Mouse (Mus musculus): Measurements from ENCODE around the gene Gm21987. TPM values are rescaled to one million over a fixed set of nuclear protein-coding genes. Genes with fewer than 3 reads are reported as not detected.

Gene Gm21987
- polyA plus RNA-seq, 1 experiment from 2014 or later, result not detected

GRCm38 (mm10) chr16:38376841-38377249 is 30.0 kb downstream of the Gm21987 start:
- H3K9me3 ChIP-seq (ENCODE audit: control insufficient read depth, low read length), result no peaks in the 10 kb centered on the region
- no peak for DNase-seq (ENCODE audit: low spot score)
- H3K4me1 ChIP-seq (ENCODE audit: control insufficient read depth, insufficient read depth, low read length), result no peaks in the 10 kb centered on the region
- no peak overlapping the region for H3K9ac ChIP-seq (ENCODE audit: low read length)
- H3K36me3 ChIP-seq (ENCODE audit: control insufficient read depth, insufficient read depth, low read length), result no peaks in the 10 kb centered on the region
- no peak overlapping the region for H3K4me3 ChIP-seq (ENCODE audit: low read depth, low read length)
- H3K4me2 ChIP-seq (ENCODE audit: low read depth), result peak overlapping the region; percentile 13; the same call in 1 of the 2 replicates
- no peaks in the 10 kb centered on the region for H3K27me3 ChIP-seq (ENCODE audit: control insufficient read depth, insufficient read depth, low read length)
- H3K27ac ChIP-seq (ENCODE audit: low read depth, low read length), result no peak overlapping the region
- WGBS, result 52% methylated on average over 8 of the region's 8 CpGs
- ATAC-seq (ENCODE audit: insufficient read depth, low FRiP score, low TSS enrichment), result no peak

DNA sequence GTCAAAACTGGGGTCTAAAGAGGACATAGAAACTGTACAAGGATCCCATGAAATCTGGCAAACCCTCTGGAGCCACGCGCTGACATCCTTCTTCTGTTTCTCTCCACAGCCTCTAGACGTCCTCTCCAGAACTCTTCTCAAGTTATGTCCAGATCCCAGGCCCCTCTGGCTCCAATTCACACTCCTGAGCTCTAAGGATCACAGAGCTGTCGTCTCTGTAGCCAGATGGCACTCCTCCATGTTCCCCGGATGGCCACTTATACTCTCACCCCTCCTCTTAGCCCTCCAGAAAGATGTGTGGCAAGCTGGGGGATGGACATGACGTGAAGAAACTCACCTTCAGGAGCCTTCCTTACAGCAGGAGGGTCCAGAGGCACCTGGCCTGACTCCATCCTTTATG is 30.7 kb downstream of the Gm21987 start:
- WGBS, result 81% methylated on average over 6 of the region's 6 CpGs
- ATAC-seq (ENCODE audit: insufficient read depth, low FRiP score, low TSS enrichment), result no peak
- no peak for DNase-seq (ENCODE audit: low spot score)

GRCm38 (mm10) chr16:38378591-38378990 is 31.8 kb downstream of the Gm21987 start:
- H3K4me3 ChIP-seq (ENCODE audit: low read depth, low read length), result no peak overlapping the region
- no peak overlapping the region for H3K9ac ChIP-seq (ENCODE audit: low read length)
- H3K27ac ChIP-seq (ENCODE audit: low read depth, low read length), result no peak overlapping the region
- H3K9me3 ChIP-seq (ENCODE audit: control insufficient read depth, low read length), result no peaks in the 10 kb centered on the region
- 64% methylated on average over 6 of the region's 6 CpGs for WGBS
- DNase-seq (ENCODE audit: low spot score), result no peak
- no peaks in the 10 kb centered on the region for H3K27me3 ChIP-seq (ENCODE audit: control insufficient read depth, insufficient read depth, low read length)
- no peak overlapping the region for H3K4me2 ChIP-seq (ENCODE audit: low read depth)
- no peak for ATAC-seq (ENCODE audit: insufficient read depth, low FRiP score, low TSS enrichment)
- H3K4me1 ChIP-seq (ENCODE audit: control insufficient read depth, insufficient read depth, low read length), result no peaks in the 10 kb centered on the region
- no peaks in the 10 kb centered on the region for H3K36me3 ChIP-seq (ENCODE audit: control insufficient read depth, insufficient read depth, low read length)

More for the DNA sequence above, 30.7 kb downstream of the Gm21987 start:
- Histone ChIP-seq H3K4me2 (ENCODE audit: low read depth) (no peak overlapping the region), H3K4me3 (ENCODE audit: low read depth, low read length) (no peak overlapping the region), H3K9ac (ENCODE audit: low read length) (no peak overlapping the region), H3K27ac (ENCODE audit: low read depth, low read length) (no peak overlapping the region), H3K4me1 (ENCODE audit: control insufficient read depth, insufficient read depth, low read length) (no peaks in the 10 kb centered on the region), H3K36me3 (ENCODE audit: control insufficient read depth, insufficient read depth, low read length) (no peaks in the 10 kb centered on the region), H3K9me3 (ENCODE audit: control insufficient read depth, low read length) (no peaks in the 10 kb centered on the region), H3K27me3 (ENCODE audit: control insufficient read depth, insufficient read depth, low read length) (no peaks in the 10 kb centered on the region)

DNA sequence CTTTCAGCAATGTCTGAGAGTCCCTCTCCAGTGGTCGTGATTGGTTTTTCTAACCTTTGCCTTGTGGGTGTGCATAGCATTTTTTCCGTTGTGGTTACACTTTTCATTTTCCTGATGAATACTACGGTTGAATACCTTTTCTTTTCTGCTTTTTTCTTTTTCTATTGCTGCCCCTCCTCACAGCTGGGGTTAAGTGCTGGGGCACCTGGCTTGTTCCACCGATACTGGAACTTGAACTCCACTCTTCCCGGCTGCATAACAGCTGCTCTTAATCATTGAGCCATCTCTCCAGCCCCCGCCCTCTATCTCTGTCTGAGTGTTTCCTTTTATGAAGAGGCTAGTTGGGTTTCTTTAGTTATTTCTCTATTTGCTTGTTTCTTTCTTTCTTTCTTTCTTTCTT is 32.2 kb downstream of the Gm21987 start:
- no peak for ATAC-seq (ENCODE audit: insufficient read depth, low FRiP score, low TSS enrichment)

GRCm38 (mm10) chr16:38379493-38379892 is 32.7 kb downstream of the Gm21987 start:
- ATAC-seq (ENCODE audit: insufficient read depth, low FRiP score, low TSS enrichment), result no peak
- WGBS, result 14% methylated on average over 3 of the region's 3 CpGs
- no peak for DNase-seq (ENCODE audit: low spot score)

More for the DNA sequence above, 32.2 kb downstream of the Gm21987 start:
- no peak overlapping the region for H3K4me3 ChIP-seq (ENCODE audit: low read depth, low read length)
- 53% methylated on average over 6 of the region's 6 CpGs for WGBS
- H3K27me3 ChIP-seq (ENCODE audit: control insufficient read depth, insufficient read depth, low read length), result no peaks in the 10 kb centered on the region
- no peaks in the 10 kb centered on the region for H3K9me3 ChIP-seq (ENCODE audit: control insufficient read depth, low read length)
- H3K27ac ChIP-seq (ENCODE audit: low read depth, low read length), result no peak overlapping the region
- no peaks in the 10 kb centered on the region for H3K36me3 ChIP-seq (ENCODE audit: control insufficient read depth, insufficient read depth, low read length)
- no peak overlapping the region for H3K9ac ChIP-seq (ENCODE audit: low read length)
- no peak overlapping the region for H3K4me2 ChIP-seq (ENCODE audit: low read depth)
- H3K4me1 ChIP-seq (ENCODE audit: control insufficient read depth, insufficient read depth, low read length), result no peaks in the 10 kb centered on the region
- DNase-seq (ENCODE audit: low spot score), result no peak

GRCm38 (mm10) chr16:38379926-38380325 is 33.1 kb downstream of the Gm21987 start:
- Histone ChIP-seq H3K4me2 (ENCODE audit: low read depth) (no peak overlapping the region), H3K27me3 (ENCODE audit: control insufficient read depth, insufficient read depth, low read length) (no peaks in the 10 kb centered on the region), H3K27ac (ENCODE audit: low read depth, low read length) (no peak overlapping the region), H3K36me3 (ENCODE audit: control insufficient read depth, insufficient read depth, low read length) (no peaks in the 10 kb centered on the region), H3K4me3 (ENCODE audit: low read depth, low read length) (no peak overlapping the region), H3K4me1 (ENCODE audit: control insufficient read depth, insufficient read depth, low read length) (no peaks in the 10 kb centered on the region), H3K9ac (ENCODE audit: low read length) (no peak overlapping the region), H3K9me3 (ENCODE audit: control insufficient read depth, low read length) (no peaks in the 10 kb centered on the region)
- no peak for ATAC-seq (ENCODE audit: insufficient read depth, low FRiP score, low TSS enrichment)
- WGBS, result 94% methylated on average over 3 of the region's 3 CpGs
- DNase-seq (ENCODE audit: low spot score), result no peak

More at GRCm38 (mm10) chr16:38379493-38379892, 32.7 kb downstream of the Gm21987 start:
- Histone ChIP-seq H3K4me3 (ENCODE audit: low read depth, low read length) (no peak overlapping the region), H3K4me1 (ENCODE audit: control insufficient read depth, insufficient read depth, low read length) (no peaks in the 10 kb centered on the region), H3K9me3 (ENCODE audit: control insufficient read depth, low read length) (no peaks in the 10 kb centered on the region), H3K27ac (ENCODE audit: low read depth, low read length) (no peak overlapping the region), H3K36me3 (ENCODE audit: control insufficient read depth, insufficient read depth, low read length) (no peaks in the 10 kb centered on the region), H3K4me2 (ENCODE audit: low read depth) (no peak overlapping the region), H3K9ac (ENCODE audit: low read length) (no peak overlapping the region), H3K27me3 (ENCODE audit: control insufficient read depth, insufficient read depth, low read length) (no peaks in the 10 kb centered on the region)

GRCm38 (mm10) chr16:38383683-38384082 is 36.8 kb downstream of the Gm21987 start:
- no peak for DNase-seq (ENCODE audit: low spot score)
- no peaks in the 10 kb centered on the region for H3K36me3 ChIP-seq (ENCODE audit: control insufficient read depth, insufficient read depth, low read length)
- no peak overlapping the region for H3K4me3 ChIP-seq (ENCODE audit: low read depth, low read length)
- H3K27ac ChIP-seq (ENCODE audit: low read depth, low read length), result no peak overlapping the region
- no peaks in the 10 kb centered on the region for H3K9me3 ChIP-seq (ENCODE audit: control insufficient read depth, low read length)
- no peaks in the 10 kb centered on the region for H3K27me3 ChIP-seq (ENCODE audit: control insufficient read depth, insufficient read depth, low read length)
- ATAC-seq (ENCODE audit: insufficient read depth, low FRiP score, low TSS enrichment), result no peak
- no peak overlapping the region for H3K4me2 ChIP-seq (ENCODE audit: low read depth)
- H3K9ac ChIP-seq (ENCODE audit: low read length), result no peak overlapping the region
- 79% methylated on average over 2 of the region's 2 CpGs for WGBS
- no peaks in the 10 kb centered on the region for H3K4me1 ChIP-seq (ENCODE audit: control insufficient read depth, insufficient read depth, low read length)

DNA sequence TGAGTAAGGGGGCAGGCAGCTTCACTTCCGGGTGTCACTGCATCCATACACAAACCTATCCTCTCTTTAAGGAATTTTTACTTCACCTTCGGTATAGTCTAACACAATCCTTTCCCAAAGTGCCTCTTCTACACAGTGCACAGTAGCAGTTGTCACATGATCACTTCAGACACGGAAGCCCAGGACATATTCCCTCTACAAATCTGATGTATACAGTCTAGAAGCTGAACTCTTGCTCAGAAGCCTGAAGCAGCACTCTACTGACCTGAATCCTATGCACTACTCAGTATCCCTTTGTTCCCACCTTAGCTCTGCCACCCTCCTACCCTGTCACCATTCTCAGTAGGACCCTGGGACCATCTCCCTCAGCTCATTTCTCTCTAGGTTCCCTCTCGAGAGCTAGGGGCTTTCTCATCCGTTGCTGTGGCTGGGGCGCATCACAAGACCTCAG is 38.4 kb downstream of the Gm21987 start:
- Histone ChIP-seq H3K9me3 (ENCODE audit: control insufficient read depth, low read length) (no peaks in the 10 kb centered on the region), H3K4me1 (ENCODE audit: control insufficient read depth, insufficient read depth, low read length) (no peaks in the 10 kb centered on the region), H3K27me3 (ENCODE audit: control insufficient read depth, insufficient read depth, low read length) (no peaks in the 10 kb centered on the region), H3K9ac (ENCODE audit: low read length) (no peak overlapping the region), H3K4me2 (ENCODE audit: low read depth) (no peak overlapping the region), H3K27ac (ENCODE audit: low read depth, low read length) (no peak overlapping the region), H3K4me3 (ENCODE audit: low read depth, low read length) (no peak overlapping the region), H3K36me3 (ENCODE audit: control insufficient read depth, insufficient read depth, low read length) (no peaks in the 10 kb centered on the region)
- no peak for ATAC-seq (ENCODE audit: insufficient read depth, low FRiP score, low TSS enrichment)
- no peak for DNase-seq (ENCODE audit: low spot score)
- WGBS, result 82% methylated on average over 6 of the region's 6 CpGs

GRCm38 (mm10) chr16:38385700-38386099 is 38.9 kb downstream of the Gm21987 start:
- DNase-seq (ENCODE audit: low spot score) (no peak), ATAC-seq (ENCODE audit: insufficient read depth, low FRiP score, low TSS enrichment) (no peak)
- Histone ChIP-seq H3K36me3 (ENCODE audit: control insufficient read depth, insufficient read depth, low read length) (no peaks in the 10 kb centered on the region), H3K4me1 (ENCODE audit: control insufficient read depth, insufficient read depth, low read length) (no peaks in the 10 kb centered on the region), H3K27ac (ENCODE audit: low read depth, low read length) (no peak overlapping the region), H3K4me3 (ENCODE audit: low read depth, low read length) (no peak overlapping the region), H3K9me3 (ENCODE audit: control insufficient read depth, low read length) (no peaks in the 10 kb centered on the region), H3K9ac (ENCODE audit: low read length) (no peak overlapping the region), H3K4me2 (ENCODE audit: low read depth) (no peak overlapping the region), H3K27me3 (ENCODE audit: control insufficient read depth, insufficient read depth, low read length) (no peaks in the 10 kb centered on the region)
- 97% methylated on average over 4 of the region's 4 CpGs for WGBS

Data from neural tube, embryonic 11.5 days (tissue).